Mouse (Mus musculus) hindbrain, embryonic 13.5 days (tissue): ENCODE results near the gene Krt80. TPM values are rescaled to one million over a fixed set of nuclear protein-coding genes. Genes with fewer than 3 reads are reported as not detected.

Experiments used
- microRNA counts: library from miRNA; unstranded; fragments of <30 nt; microRNA quantifications from one replicate; lab custom pipeline; 2016
- microRNA-seq: library from miRNA; unstranded; fragments of <30 nt; microRNA quantifications from one replicate; pipeline ENCODE4, GENCODE M21; 2016
- polyA plus RNA-seq: library from polyadenylated mRNA; unstranded; fragments of >200 nt; fragmentation: Nextera tagmentation; extraction: Ambion mirVana; gene quantifications from 2 replicates; pipeline ENCODE4 v1.2.1, GENCODE M21; 2015

Krt80 gene
- polyA plus RNA-seq, 1 experiment from 2014 or later, result 0.09 TPM

MicroRNA genes within 50 kb of the gene (microRNA counts, 519-probe panel; counts per million panel counts)
- microRNA mmu-miR-1941-3p (lab: Ali Mortazavi, UCI) (51.3 counts per million), microRNA mmu-miR-1941-5p (lab: Ali Mortazavi, UCI) (51.3 counts per million)

Small RNA genes within 50 kb of the gene (microRNA-seq; reads per million reads assigned to microRNA genes)
- not detected for gene Mir1941

Other genes with a start within 250 kb of the Krt80 start
- gene Acvrl1, start 241.6 kb downstream of the Krt80 start, polyA plus RNA-seq, result 7.9 and 8.6 TPM in 2 replicates
- gene Acvr1b, start 196.1 kb downstream of the Krt80 start, polyA plus RNA-seq, result 19.6 and 20.5 TPM in 2 replicates
- 1.7 and 1.8 TPM in 2 replicates for gene Grasp, start 146.0 kb downstream of the Krt80 start, polyA plus RNA-seq
- 4.9 and 5.0 TPM in 2 replicates for gene Nr4a1, start 115.9 kb downstream of the Krt80 start, polyA plus RNA-seq
- gene Atg101, start 85.9 kb downstream of the Krt80 start, polyA plus RNA-seq, result 82.9 and 84.6 TPM in 2 replicates
- 0.56 and 0.66 TPM in 2 replicates for gene 6030408B16Rik, start 77.0 kb downstream of the Krt80 start, polyA plus RNA-seq
- gene Krt7, start 40.9 kb upstream of the Krt80 start, polyA plus RNA-seq, result 0.77 and 0.88 TPM in 2 replicates
- gene Krt87, start 68.6 kb upstream of the Krt80 start, polyA plus RNA-seq, result 0.19 and 0.23 TPM in 2 replicates
- gene Krt88, start 77.6 kb upstream of the Krt80 start, polyA plus RNA-seq, result not detected in 2 replicates
- gene Krt81, start 93.6 kb upstream of the Krt80 start, polyA plus RNA-seq, result not detected in 2 replicates
- gene Krt86, start 103.3 kb upstream of the Krt80 start, polyA plus RNA-seq, result not detected in 2 replicates
- not detected in 2 replicates for gene Krt83, start 121.3 kb upstream of the Krt80 start, polyA plus RNA-seq
- gene Gm49425, start 147.1 kb upstream of the Krt80 start, polyA plus RNA-seq, result not detected in 2 replicates
- 0.16 TPM in 1 of 2 replicates, not detected in the other for gene Krt84, start 162.7 kb upstream of the Krt80 start, polyA plus RNA-seq
- gene Krt82, start 180.5 kb upstream of the Krt80 start, polyA plus RNA-seq, result not detected in 2 replicates
- gene Krt90, start 192.8 kb upstream of the Krt80 start, polyA plus RNA-seq, result 0.08 TPM in 1 of 2 replicates, not detected in the other
- gene Krt75, start 203.7 kb upstream of the Krt80 start, polyA plus RNA-seq, result 0.05 and 0.13 TPM in 2 replicates